Mouse (Mus musculus) cerebellum, adult (tissue): ENCODE data around the gene Olfr1388.
"Not testable (repeated sequence)": the region's sequence is repeated elsewhere in the genome, so short reads cannot be mapped to it uniquely, and the experiment has no call there.

Experiments
- ATAC-seq: cut with Nextera tagmentation; 2 replicates; pipeline ENCODE4 v1.9.2; 2017; ENCODE audit warnings: mild to moderate bottlenecking, moderate library complexity, mixed read lengths; ENCODE audit not compliant: insufficient number of reproducible peaks, low FRiP score, low TSS enrichment

Gene Olfr1388

GRCm38 (mm10) chr11:49436411-49436810 lies at the start of gene Olfr1388:
Gene Olfr1388 (plus strand): TSS chr11:49436624.
- ATAC-seq = no peak

- not testable (repeated sequence) for ATAC-seq
Measured at GRCm38 (mm10) chr11:49392707-49393106, 43.7 kb upstream of the Olfr1388 start.

- ATAC-seq = no peak
Measured at GRCm38 (mm10) chr11:49406784-49407183, 29.6 kb upstream of the Olfr1388 start.

GRCm38 (mm10) chr11:49410540-49410939 lies 25.9 kb upstream of the Olfr1388 start:
- no peak for ATAC-seq

- no peak for ATAC-seq
Measured at GRCm38 (mm10) chr11:49422767-49423166, 13.7 kb upstream of the Olfr1388 start, which contains the start of gene Olfr1389. Gene Olfr1389 (plus strand): TSS chr11:49423067.

GRCm38 (mm10) chr11:49425257-49425927 lies 11.0 kb upstream of the Olfr1388 start:
- ATAC-seq = no peak

- no peak for ATAC-seq
Measured at GRCm38 (mm10) chr11:49429641-49430040, 6.8 kb upstream of the Olfr1388 start.

- ATAC-seq = no peak
Measured at GRCm38 (mm10) chr11:49455043-49455442, 18.6 kb downstream of the Olfr1388 start, which contains the start of gene Olfr1387. Gene Olfr1387 (plus strand): TSS chr11:49455343.

- ATAC-seq = not testable (repeated sequence)
Measured at GRCm38 (mm10) chr11:49464746-49465145, 28.3 kb downstream of the Olfr1388 start, which contains the start of gene Olfr1386. Gene Olfr1386 (plus strand): TSS chr11:49465046.

- ATAC-seq = no peak
Measured at GRCm38 (mm10) chr11:49485973-49486372, 49.5 kb downstream of the Olfr1388 start.

- not testable (repeated sequence) for ATAC-seq
Measured at GRCm38 (mm10) chr11:49488770-49489169, 52.3 kb downstream of the Olfr1388 start, which contains the start of gene Olfr1385. Gene Olfr1385 (plus strand): TSS chr11:49489070.
